Mouse (Mus musculus) bone marrow macrophage, adult 2 months (primary cell): ENCODE results near the gene Trim9. TPM values are rescaled to one million over a fixed set of nuclear protein-coding genes. Genes with fewer than 3 reads are reported as not detected.

ENCODE experiments used
- H3K27ac ChIP-seq: 2 replicates; pipeline ENCODE4 v1.5.1; 2012; ENCODE audit warnings: low read depth, low read length; ENCODE audit not compliant: insufficient read depth
- H3K4me1 ChIP-seq: 2 replicates; pipeline ENCODE4 v1.6.1; 2012; ENCODE audit warnings: low read length; ENCODE audit not compliant: control insufficient read depth, insufficient read depth
- H3K4me3 ChIP-seq: 2 replicates; pipeline ENCODE4 v1.5.1; 2012; ENCODE audit warnings: mild to moderate bottlenecking, low read length, moderate library complexity; ENCODE audit not compliant: insufficient read depth
- CTCF ChIP-seq: IDR thresholded peaks from 2 replicates; pipeline ENCODE4 v1.5.1; 2012; ENCODE audit warnings: low read depth, mild to moderate bottlenecking, low read length, moderate library complexity
- POLR2A ChIP-seq: IDR thresholded peaks from 2 replicates; pipeline ENCODE4 v1.6.1; 2012; ENCODE audit warnings: mild to moderate bottlenecking, low read depth, low read length, borderline replicate concordance
- polyA plus RNA-seq: library from polyadenylated mRNA; stranded (reverse); fragments of >200 nt; gene quantifications from 2 replicates; pipeline ENCODE4 v1.2.4, GENCODE M21; 2012; ENCODE audit not compliant: missing spikeins, insufficient read depth, insufficient read length

Gene Trim9
- polyA plus RNA-seq, 1 experiment: not detected

- TF ChIP-seq CTCF (no peak), POLR2A (no peak)
- H3K27ac ChIP-seq: no peak overlapping the region
- H3K4me1 ChIP-seq: peaks cover 10% of the 10 kb centered on the region
- no peak overlapping the region for H3K4me3 ChIP-seq
Observed at GRCm38 (mm10) chr12:70238604-70239003, 108.8 kb downstream of the Trim9 start.

GRCm38 (mm10) chr12:70234938-70235484, 112.4 kb downstream of the Trim9 start:
- H3K4me1 ChIP-seq: peaks cover 11% of the 10 kb centered on the region
- H3K4me3 ChIP-seq: peak overlapping the region; percentile 31
- H3K27ac ChIP-seq: no peak overlapping the region
- TF ChIP-seq POLR2A (no peak), CTCF (peak; percentile 70)

GRCm38 (mm10) chr12:70234411-70234810, 113.0 kb downstream of the Trim9 start:
- H3K4me1 ChIP-seq: peaks cover 11% of the 10 kb centered on the region

GRCm38 (mm10) chr12:70233637-70234315, 113.6 kb downstream of the Trim9 start:
- no peak overlapping the region for H3K4me3 ChIP-seq
- TF ChIP-seq POLR2A (no peak), CTCF (no peak)
- H3K4me1 ChIP-seq: peaks cover 9% of the 10 kb centered on the region
- no peak overlapping the region for H3K27ac ChIP-seq

More at GRCm38 (mm10) chr12:70234411-70234810, 113.0 kb downstream of the Trim9 start:
- Histone ChIP-seq H3K27ac (no peak overlapping the region), H3K4me3 (no peak overlapping the region)
- TF ChIP-seq POLR2A: no peak
- TF ChIP-seq CTCF: peak; percentile 57

- Histone ChIP-seq H3K4me1 (peaks cover 8% of the 10 kb centered on the region), H3K27ac (no peak overlapping the region), H3K4me3 (no peak overlapping the region)
- TF ChIP-seq CTCF (no peak), POLR2A (no peak)
Observed at GRCm38 (mm10) chr12:70232020-70232544, 115.3 kb downstream of the Trim9 start.

- H3K4me1 ChIP-seq: peaks cover 10% of the 10 kb centered on the region
- H3K27ac ChIP-seq: no peak within 1 kb of the TSS
- TF ChIP-seq CTCF (no peak), POLR2A (no peak)
- no peak within 1 kb of the TSS for H3K4me3 ChIP-seq
Observed at GRCm38 (mm10) chr12:70231294-70231693, 116.1 kb downstream of the Trim9 start, which contains the start of gene Pygl. Pygl (minus strand) TSS chr12:70231488.

GRCm38 (mm10) chr12:70228155-70228554, 119.3 kb downstream of the Trim9 start:
- no peak overlapping the region for H3K4me3 ChIP-seq
- TF ChIP-seq POLR2A (no peak), CTCF (no peak)
- no peak overlapping the region for H3K27ac ChIP-seq
- H3K4me1 ChIP-seq: peaks cover 4% of the 10 kb centered on the region

GRCm38 (mm10) chr12:70227121-70227932, 120.1 kb downstream of the Trim9 start:
- H3K4me3 ChIP-seq: peak overlapping the region; percentile 60
- TF ChIP-seq POLR2A (no peak), CTCF (no peak)
- no peak overlapping the region for H3K27ac ChIP-seq
- peaks cover 4% of the 10 kb centered on the region for H3K4me1 ChIP-seq

GRCm38 (mm10) chr12:70226655-70227054, 120.8 kb downstream of the Trim9 start:
- H3K27ac ChIP-seq: no peak overlapping the region

More at GRCm38 (mm10) chr12:70226655-70227054, 120.8 kb downstream of the Trim9 start:
- TF ChIP-seq CTCF (no peak), POLR2A (no peak)
- Histone ChIP-seq H3K4me1 (peaks cover 4% of the 10 kb centered on the region), H3K4me3 (peak overlapping the region; percentile 60)
